Mouse (Mus musculus): ENCODE results near the gene Bex6.
A peak's percentile ranks its signal among the peaks of the same experiment; 100 is the strongest.
"Not testable (repeated sequence)": the region's sequence is repeated elsewhere in the genome, so short reads cannot be mapped to it uniquely, and the experiment has no call there.

Gene Bex6

GRCm38 (mm10) chr16:32174340-32175005 is 5.2 kb upstream of the Bex6 start:
- no peak for DNase-seq (ENCODE audit: low read depth, low spot score)

DNA sequence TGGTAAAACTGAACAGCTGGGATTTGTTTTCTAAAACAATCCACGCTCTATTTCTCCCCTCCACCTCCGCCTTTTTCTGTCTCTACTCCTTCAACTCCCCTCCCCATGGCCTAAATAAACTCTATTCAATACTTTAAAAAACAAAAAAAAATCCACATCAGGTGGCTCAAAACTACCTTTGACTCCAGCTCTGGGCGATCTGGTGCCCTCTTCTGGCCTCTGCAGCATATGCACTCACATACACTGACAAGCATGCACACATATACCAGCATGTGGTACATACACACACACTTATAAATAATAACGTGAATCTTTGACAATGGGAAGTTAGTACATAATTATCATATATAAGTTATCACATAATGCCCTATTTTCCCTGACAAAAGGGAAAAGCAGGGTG is 4.6 kb upstream of the Bex6 start:
- DNase-seq (ENCODE audit: low read depth, low spot score) = no peak

- DNase-seq (ENCODE audit: low read depth, low spot score) = no peak
Observed at GRCm38 (mm10) chr16:32176896-32177686, 2.5 kb upstream of the Bex6 start.

GRCm38 (mm10) chr16:32186056-32186455 is 6.4 kb downstream of the Bex6 start:
- no peak for DNase-seq (ENCODE audit: low read depth, low spot score)

DNA sequence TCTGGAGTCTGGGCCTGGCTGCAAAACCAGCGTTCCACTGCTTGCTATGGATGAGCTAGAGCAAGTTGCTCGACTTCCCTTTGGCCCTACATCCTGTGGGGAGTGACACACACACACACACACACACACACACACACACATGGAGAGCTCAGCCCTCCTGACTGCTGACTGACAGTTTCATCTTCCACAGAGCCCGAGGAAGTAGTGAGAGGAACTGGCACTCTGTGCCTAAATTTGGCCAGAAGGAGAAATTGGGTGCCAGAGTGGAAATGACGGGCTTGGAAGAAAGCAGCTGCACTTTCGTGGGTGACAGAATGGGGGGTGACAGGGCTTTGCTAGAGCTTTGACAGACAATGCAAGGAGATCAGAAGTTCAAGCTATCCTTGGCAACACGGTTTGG is 9.5 kb downstream of the Bex6 start:
- DNase-seq (ENCODE audit: low read depth, low spot score) = no peak

DNA sequence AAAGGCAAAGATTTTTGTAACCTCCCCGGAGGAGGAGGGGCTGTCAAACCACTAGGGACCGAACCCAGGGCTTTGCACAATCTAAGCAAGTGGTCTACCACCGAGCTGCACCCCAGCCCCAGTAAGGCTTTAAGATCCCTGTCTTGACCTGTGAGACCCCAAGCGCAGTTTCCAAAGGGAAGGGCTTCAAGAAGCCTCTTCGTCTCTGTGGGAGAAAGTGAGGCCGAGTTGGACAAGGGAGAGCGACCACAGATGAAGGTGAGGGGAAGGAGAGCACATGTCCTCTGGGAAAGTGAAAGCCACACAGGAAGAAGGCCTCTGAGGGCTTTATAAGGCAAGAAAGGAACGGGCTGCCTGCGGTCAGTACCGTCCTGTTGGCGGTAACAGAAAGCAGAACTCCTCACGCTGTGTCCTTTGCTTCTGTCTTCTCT is 10.4 kb downstream of the Bex6 start:
- no peak for DNase-seq (ENCODE audit: low read depth, low spot score)

DNA sequence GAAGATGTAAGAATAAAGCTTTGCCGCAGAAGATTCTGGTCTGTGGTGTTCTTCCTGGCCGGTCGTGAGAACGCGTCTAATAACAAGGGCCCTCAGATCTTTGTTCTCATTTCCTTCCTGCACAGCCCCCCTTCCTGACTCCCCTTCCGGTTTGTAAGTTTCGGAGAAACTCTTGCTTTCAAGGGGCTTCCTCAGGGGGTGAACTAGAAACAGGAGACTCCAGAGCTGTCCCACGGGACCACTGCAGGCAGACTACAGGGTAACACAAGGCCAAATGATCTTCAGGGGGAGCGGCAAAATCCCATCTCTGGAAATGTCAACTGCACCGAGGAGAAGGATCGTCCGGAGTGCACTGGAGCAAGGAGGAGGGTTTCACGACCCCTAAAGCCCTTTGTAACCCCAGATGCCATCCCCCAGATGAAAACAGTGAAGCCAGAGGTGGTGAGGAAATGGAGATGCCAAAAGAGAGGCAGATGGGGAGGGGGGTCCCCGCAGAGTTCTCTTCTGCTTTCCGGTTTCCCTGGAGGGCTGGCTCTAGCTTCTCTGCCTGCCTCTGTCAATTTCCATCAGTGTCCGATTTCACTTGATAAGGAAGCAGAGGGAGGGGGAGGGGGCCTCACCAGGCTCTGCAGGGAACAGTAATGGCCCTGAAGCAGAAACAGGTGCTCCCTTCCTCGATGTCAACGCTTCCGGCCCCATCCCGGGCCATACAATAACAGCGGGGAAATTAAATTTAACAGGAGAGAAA is 20.8 kb downstream of the Bex6 start:
- peak; percentile 49 for DNase-seq (ENCODE audit: low read depth, low spot score)

GRCm38 (mm10) chr16:32201004-32201325 is 21.3 kb downstream of the Bex6 start:
- DNase-seq (ENCODE audit: low read depth, low spot score) = no peak

DNA sequence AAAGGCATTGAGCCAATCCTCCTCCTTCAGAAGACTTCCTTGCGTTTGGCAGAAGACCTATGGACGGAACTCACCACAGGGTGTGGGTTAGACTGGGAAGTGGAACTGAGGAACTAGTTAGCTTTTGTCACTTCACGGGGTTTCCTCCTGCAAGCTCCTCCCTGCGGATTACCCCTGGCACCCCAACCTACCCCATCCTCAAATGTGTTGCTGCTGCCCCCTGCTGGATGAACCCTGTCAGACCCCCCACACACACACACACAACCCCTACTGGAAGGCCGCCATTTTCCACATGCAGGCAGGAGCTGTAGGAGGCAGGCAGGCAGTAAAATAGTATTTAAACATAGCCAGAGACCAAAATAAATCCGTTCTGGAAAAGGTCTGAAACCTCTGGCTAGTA is 23.1 kb downstream of the Bex6 start:
- no peak for DNase-seq (ENCODE audit: low read depth, low spot score)

- no peak for DNase-seq (ENCODE audit: low read depth, low spot score)
Observed at GRCm38 (mm10) chr16:32204902-32205301, 25.3 kb downstream of the Bex6 start.

GRCm38 (mm10) chr16:32214156-32214555 is 34.5 kb downstream of the Bex6 start:
- no peak for DNase-seq (ENCODE audit: low read depth, low spot score)

DNA sequence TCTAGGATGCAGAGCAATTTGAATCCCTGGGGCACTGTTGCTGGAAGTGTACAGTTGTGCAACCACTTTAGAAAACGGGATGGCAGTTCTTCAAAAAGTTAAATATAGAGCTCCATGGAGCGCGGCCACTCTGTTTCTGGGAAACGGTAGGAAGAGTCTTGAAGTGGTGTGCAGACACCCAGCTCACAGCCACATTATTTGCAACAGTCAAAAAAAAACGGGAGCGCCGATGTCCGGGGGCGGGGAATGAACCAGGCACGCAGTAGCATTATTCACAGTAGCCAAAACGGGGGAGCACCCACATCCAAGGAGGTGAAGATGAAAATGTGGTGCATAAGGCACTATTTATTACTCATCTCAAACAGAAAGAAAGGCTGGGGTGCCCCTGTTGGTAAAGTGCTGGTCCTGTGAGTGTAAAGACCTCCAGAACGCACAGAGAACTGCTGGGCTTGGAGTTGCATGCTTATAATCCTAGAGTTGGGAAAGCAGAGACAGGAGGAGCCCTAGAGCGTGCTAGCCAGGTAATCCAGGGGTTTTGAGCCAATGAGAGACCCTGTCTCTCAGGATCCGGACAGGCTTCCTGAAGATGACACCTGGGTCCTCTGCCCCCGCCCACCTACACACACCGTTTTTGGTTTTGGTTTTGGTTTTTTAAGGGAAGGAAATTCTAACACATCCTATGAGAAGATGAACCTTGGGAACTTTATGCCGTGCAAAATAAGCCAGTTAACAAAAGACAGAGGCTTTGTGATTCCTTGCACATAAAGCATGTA is 35.4 kb downstream of the Bex6 start:
- DNase-seq (ENCODE audit: low read depth, low spot score) = no peak

GRCm38 (mm10) chr16:32221803-32222202 is 42.2 kb downstream of the Bex6 start:
- no peak for DNase-seq (ENCODE audit: low read depth, low spot score)

- DNase-seq (ENCODE audit: low read depth, low spot score) = no peak
Observed at GRCm38 (mm10) chr16:32222399-32222798, 42.8 kb downstream of the Bex6 start.

- not testable (repeated sequence) for DNase-seq (ENCODE audit: low read depth, low spot score)
Observed at GRCm38 (mm10) chr16:32232050-32232449, 52.4 kb downstream of the Bex6 start.

All from forelimb bud, embryonic 11.5 days (tissue).